Mouse (Mus musculus) liver, adult (tissue): ENCODE measurements around the gene Map3k1.

Experiments
- GATA4 ChIP-seq: IDR thresholded peaks from 2 replicates; pipeline ENCODE4 v1.6.1; 2014; ENCODE audit warnings: mild to moderate bottlenecking, low read length; ENCODE audit not compliant: insufficient replicate concordance

The Map3k1 gene

GRCm38 (mm10) chr13:111804951-111805673 is 3.7 kb downstream of the Map3k1 start:
- TF ChIP-seq GATA4: peak; percentile 76

- no peak for TF ChIP-seq GATA4
Observed at GRCm38 (mm10) chr13:111804189-111804588, 4.6 kb downstream of the Map3k1 start.

GRCm38 (mm10) chr13:111803506-111803905 is 5.3 kb downstream of the Map3k1 start:
- TF ChIP-seq GATA4: no peak

GRCm38 (mm10) chr13:111802900-111803299 is 5.9 kb downstream of the Map3k1 start:
- TF ChIP-seq GATA4: no peak

GRCm38 (mm10) chr13:111802271-111802665 is 6.5 kb downstream of the Map3k1 start:
- TF ChIP-seq GATA4: no peak

GRCm38 (mm10) chr13:111801662-111802270 is 7.0 kb downstream of the Map3k1 start:
- TF ChIP-seq GATA4: no peak

GRCm38 (mm10) chr13:111800866-111801265 is 7.9 kb downstream of the Map3k1 start:
- TF ChIP-seq GATA4: no peak

- TF ChIP-seq GATA4: no peak
Observed at GRCm38 (mm10) chr13:111798044-111798443, 10.7 kb downstream of the Map3k1 start.

- TF ChIP-seq GATA4: no peak
Observed at GRCm38 (mm10) chr13:111797021-111797420, 11.8 kb downstream of the Map3k1 start.

GRCm38 (mm10) chr13:111796191-111796920 is 12.4 kb downstream of the Map3k1 start:
- peak; percentile 77; the same call in 1 of the 2 replicates for TF ChIP-seq GATA4

- no peak for TF ChIP-seq GATA4
Observed at GRCm38 (mm10) chr13:111792975-111793287, 15.9 kb downstream of the Map3k1 start.

- TF ChIP-seq GATA4: no peak
Observed at GRCm38 (mm10) chr13:111792130-111792974, 16.4 kb downstream of the Map3k1 start.

GRCm38 (mm10) chr13:111791596-111791995 is 17.2 kb downstream of the Map3k1 start:
- no peak for TF ChIP-seq GATA4

- TF ChIP-seq GATA4: no peak
Observed at GRCm38 (mm10) chr13:111789420-111790065, 19.2 kb downstream of the Map3k1 start.

GRCm38 (mm10) chr13:111788882-111789281 is 19.9 kb downstream of the Map3k1 start:
- TF ChIP-seq GATA4: no peak

- no peak for TF ChIP-seq GATA4
Observed at GRCm38 (mm10) chr13:111787857-111788619, 20.8 kb downstream of the Map3k1 start.
